8 mouse cellular contexts compared by ENCODE assay signal in the genomic region with DNA sequence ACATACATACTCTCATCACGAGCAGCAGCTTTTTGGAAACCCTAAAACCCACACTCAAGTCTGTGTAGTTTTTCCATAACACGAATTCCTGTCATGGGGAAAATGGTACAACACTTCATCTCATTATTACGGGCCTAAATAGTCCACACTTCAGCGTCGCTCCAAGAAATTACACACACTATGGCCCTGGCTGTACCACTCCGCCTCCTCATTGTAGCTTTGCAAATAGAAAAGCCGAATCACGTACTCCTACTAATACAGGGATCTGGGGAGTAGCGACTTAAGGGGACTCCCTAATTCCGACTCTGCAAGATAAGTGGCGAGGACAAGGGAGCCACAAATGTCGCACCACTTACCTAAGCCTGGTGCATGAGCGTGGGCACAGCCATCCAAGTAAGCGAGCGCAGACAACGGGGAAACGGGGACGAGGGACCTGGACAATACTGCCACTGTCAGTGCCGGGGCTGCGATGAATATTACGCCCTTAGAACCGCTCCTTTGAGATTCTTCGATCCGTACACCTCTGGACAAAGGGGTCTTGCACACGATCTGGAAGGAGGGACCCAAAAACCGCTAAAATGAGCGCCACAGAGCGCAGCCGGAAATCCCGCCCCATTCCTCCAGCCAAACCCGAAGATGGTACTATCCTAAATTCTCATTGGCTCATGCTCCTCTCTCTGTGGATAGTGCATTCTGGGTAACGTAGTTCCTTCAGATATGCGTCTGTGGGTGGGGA. TPM values are rescaled to one million over a fixed set of nuclear protein-coding genes. Genes with fewer than 3 reads are reported as not detected.
A peak's percentile ranks its signal among the peaks of the same experiment; 100 is the strongest.
DNase-seq lines count a peak whose midpoint lies in the region; ATAC-seq and TF ChIP-seq lines count a peak whose summit lies in the region.

A gene (minus strand): TSS at position 609 of the 736 bp plus-strand sequence.

- peaks cover 29% of the 10 kb centered on the region for H3K36me3 ChIP-seq in embryonic facial prominence, embryonic 15.5 days
- H3K36me3 ChIP-seq in heart, adult 2 months (ENCODE audit: control insufficient read depth, insufficient read depth, low read length), result peaks cover 3% of the 10 kb centered on the region; the same call in 1 of the 2 replicates
- H3K36me3 ChIP-seq in midbrain, embryonic 10.5 days, result peaks cover 41% of the 10 kb centered on the region

- H3K79me2 ChIP-seq in heart, adult 2 months (replicated peaks; ENCODE audit: control insufficient read depth, insufficient read depth, low read length), result no peaks in the 10 kb centered on the region

- DNase-seq in 3134 (ENCODE audit: extremely low read depth, insufficient read length, low spot score), result peak; percentile 75
- DNase-seq in brain, adult 2 months (ENCODE audit: low read depth, low spot score), result peak; percentile 96
- DNase-seq in heart, adult 2 months, result peak; percentile 64 to 70
- DNase-seq in kidney, adult 18-20 months, result peak; percentile 54
- DNase-seq in left cerebral cortex, postnatal 4 days, result peak; percentile 76
- DNase-seq in midbrain, embryonic 10.5 days (ENCODE audit: low spot score), result peak; percentile 84
- peak; percentile 68 for DNase-seq in right cerebral cortex, postnatal 4 days

- no peak for TF ChIP-seq CTCF in heart, adult 2 months (IDR thresholded peaks at IDR 0.05)

- intact Hi-C loops in heart, adult 2 months (cut with DNase I), result no loop called here
- intact Hi-C loops in left cerebral cortex, postnatal 4 days (cut with DNase I), result no loop called here

- H3K27me3 ChIP-seq in embryonic facial prominence, embryonic 15.5 days, result no peaks in the 10 kb centered on the region
- 0 out of 2 replicates have a peak, but pooled peaks cover 1% of the 10 kb centered on the region for H3K27me3 ChIP-seq in heart, adult 2 months (ENCODE audit: control insufficient read depth, insufficient read depth, low read length)
- no peaks in the 10 kb centered on the region for H3K27me3 ChIP-seq in midbrain, embryonic 10.5 days (ENCODE audit: low read depth, poor library complexity, severe bottlenecking)

- 1% methylated on average over 33 of the region's 33 CpGs for WGBS in embryonic facial prominence, embryonic 15.5 days
- 2% methylated on average over 33 of the region's 33 CpGs for WGBS in heart, adult 2 months
- WGBS in midbrain, embryonic 10.5 days, result 4% methylated on average over 33 of the region's 33 CpGs

- H3K27ac ChIP-seq in embryonic facial prominence, embryonic 15.5 days (replicated peaks), result no peak within 1 kb of the TSS
- peak within 1 kb of the TSS; percentile 32 for H3K27ac ChIP-seq in heart, adult 2 months
- peak within 1 kb of the TSS; percentile 87 for H3K27ac ChIP-seq in midbrain, embryonic 10.5 days (replicated peaks)

- peak; percentile 94 for ATAC-seq in embryonic facial prominence, embryonic 15.5 days (ENCODE audit: insufficient number of reproducible peaks, low FRiP score, low TSS enrichment, low read depth)

- TF ChIP-seq EP300 in heart, adult 2 months (IDR thresholded peaks at IDR 0.05; ENCODE audit: insufficient read depth, low read depth, low read length), result no peak

- H3K4me1 ChIP-seq in embryonic facial prominence, embryonic 15.5 days, result peaks cover 10% of the 10 kb centered on the region; the same call in 1 of the 2 replicates
- peaks cover 1% of the 10 kb centered on the region; the same call in 1 of the 2 replicates for H3K4me1 ChIP-seq in heart, adult 2 months (ENCODE audit: control insufficient read depth, insufficient read depth, low read length)
- H3K4me1 ChIP-seq in midbrain, embryonic 10.5 days, result peaks cover 15% of the 10 kb centered on the region

- peak within 1 kb of the TSS; percentile 58 for H3K4me2 ChIP-seq in embryonic facial prominence, embryonic 15.5 days (replicated peaks)

- TF ChIP-seq POLR2A in heart, adult 2 months (IDR thresholded peaks at IDR 0.05; ENCODE audit: insufficient read depth, low read depth, low read length), result 0 out of 2 replicates have a peak, but pooled peaks have one; percentile 33

- peak within 1 kb of the TSS; percentile 68 for H3K4me3 ChIP-seq in embryonic facial prominence, embryonic 15.5 days (replicated peaks)
- peak within 1 kb of the TSS; percentile 65 for H3K4me3 ChIP-seq in heart, adult 2 months
- H3K4me3 ChIP-seq in midbrain, embryonic 10.5 days, result peak within 1 kb of the TSS; percentile 64

- no peaks in the 10 kb centered on the region for H3K9me3 ChIP-seq in embryonic facial prominence, embryonic 15.5 days (replicated peaks)
- no peaks in the 10 kb centered on the region for H3K9me3 ChIP-seq in midbrain, embryonic 10.5 days (replicated peaks)

- peak within 1 kb of the TSS; percentile 70 for H3K9ac ChIP-seq in embryonic facial prominence, embryonic 15.5 days
- H3K9ac ChIP-seq in heart, adult 2 months (ENCODE audit: low read depth, low read length), result peak within 1 kb of the TSS; percentile 64

RNA-seq across cellular contexts. Expression of the gene that starts here (rescaled TPM):
- 11.3 TPM in 2 replicates for polyA plus RNA-seq in embryonic facial prominence, embryonic 15.5 days (2015; fragmentation: Nextera tagmentation; extraction: Ambion mirVana)
- 1 to 10 TPM; 1.6 to 2.2 TPM for total RNA-seq in heart, adult 2 months (2021)
- polyA plus RNA-seq in heart, adult 2 months (2012; rRNA removed), result 0.59 and 0.85 TPM in 2 replicates
- 10 to 100 TPM; 23.8 to 26.0 TPM for total RNA-seq in left cerebral cortex, postnatal 4 days (2021)
- polyA plus RNA-seq in midbrain, embryonic 10.5 days (2016; fragmentation: Nextera tagmentation; extraction: Ambion mirVana), result 36.7 and 40.7 TPM in 2 replicates

Comparison
In these comparisons a context has a peak if more than half of its experiments do, and no peak if none do; other contexts are left out.
1. RNA of the gene that starts here (total RNA-seq): 23.8 to 26.0 TPM in left cerebral cortex, postnatal 4 days; 1.6 to 2.2 TPM in heart, adult 2 months; every median in the first group is over 4 times any median in the second.
2. Peak in every context shown above with its lines, with median percentiles within 50 percentile points of each other: DNase-seq and H3K4me3 ChIP-seq.